Mouse (Mus musculus) urinary bladder, postnatal 36 days (tissue): ENCODE data around the gene Vmn1r211.
"Not testable (repeated sequence)": the region's sequence is repeated elsewhere in the genome, so short reads cannot be mapped to it uniquely, and the experiment has no call there.

Experiments used
- DNase-seq, 2 experiments: peaks; one replicate each; pipeline ENCODE4 v3.0.0; 2022; ENCODE audit warnings: low spot score in 2 of 2, mixed read lengths in 1 of 2

The Vmn1r211 gene

DNA sequence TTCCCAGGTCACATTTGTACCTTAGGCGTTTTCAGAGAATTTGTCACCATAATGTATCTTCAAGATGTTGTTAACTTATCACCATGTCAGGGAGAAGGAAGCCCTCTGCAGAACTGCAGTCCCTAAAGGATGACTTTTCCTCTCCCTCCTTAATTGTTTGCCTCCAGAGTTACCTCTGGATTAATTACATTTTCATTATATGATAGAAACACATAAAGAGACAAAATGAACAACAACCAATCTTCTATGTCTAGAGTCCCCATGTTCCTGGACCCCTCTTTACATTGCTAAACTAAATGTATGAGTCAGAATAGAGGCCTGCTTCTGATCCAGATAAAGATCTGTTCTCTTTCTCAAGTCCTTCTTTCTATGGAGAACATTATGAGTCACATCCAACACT lies at the start of gene Vmn1r211:
TSS of gene Vmn1r211 (minus strand) at position 101 of the 400 bp plus-strand sequence.
- DNase-seq = no peak

DNA sequence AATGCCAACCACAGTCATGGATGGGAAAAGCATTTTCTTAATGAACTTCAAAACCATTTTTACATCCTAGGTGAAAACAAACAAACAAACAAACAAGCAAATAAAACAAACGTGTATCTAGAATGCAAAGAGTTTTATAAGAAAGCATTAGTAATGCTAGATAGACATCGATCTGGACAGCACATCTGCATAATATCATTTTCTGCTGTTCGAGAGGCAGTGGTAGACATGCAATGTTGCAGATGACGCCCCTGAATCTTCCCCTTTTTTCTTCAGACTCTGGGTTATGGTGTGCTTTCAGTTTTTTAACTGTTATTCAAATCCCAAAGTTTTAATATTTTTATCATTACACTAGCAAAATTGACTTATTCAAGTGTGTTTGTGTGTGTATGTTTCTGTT lies 26.7 kb upstream of the Vmn1r211 start, which contains the start of gene Vmn1r212:
TSS of gene Vmn1r212 (minus strand) at position 101 of the 400 bp plus-strand sequence.
- DNase-seq = no peak

DNA sequence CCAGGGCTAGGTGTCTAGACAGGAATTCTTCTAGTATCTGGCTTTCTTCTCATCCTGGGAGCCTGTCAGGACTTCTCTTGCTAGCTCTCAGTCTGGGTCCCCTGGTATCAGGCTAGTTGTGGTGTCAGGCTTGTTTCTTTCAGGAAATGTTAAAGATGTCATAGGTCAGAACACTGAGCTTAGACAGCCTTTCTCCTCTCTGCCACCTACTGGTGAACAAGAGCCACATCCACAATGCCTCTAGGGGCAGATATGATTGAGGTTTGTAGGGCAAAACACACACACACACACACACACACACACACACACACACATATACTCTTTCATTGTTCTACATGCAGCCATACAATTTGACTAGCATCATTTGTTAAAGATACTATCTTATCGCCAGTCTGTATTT lies 21.9 kb upstream of the Vmn1r211 start:
- DNase-seq = no peak

DNA sequence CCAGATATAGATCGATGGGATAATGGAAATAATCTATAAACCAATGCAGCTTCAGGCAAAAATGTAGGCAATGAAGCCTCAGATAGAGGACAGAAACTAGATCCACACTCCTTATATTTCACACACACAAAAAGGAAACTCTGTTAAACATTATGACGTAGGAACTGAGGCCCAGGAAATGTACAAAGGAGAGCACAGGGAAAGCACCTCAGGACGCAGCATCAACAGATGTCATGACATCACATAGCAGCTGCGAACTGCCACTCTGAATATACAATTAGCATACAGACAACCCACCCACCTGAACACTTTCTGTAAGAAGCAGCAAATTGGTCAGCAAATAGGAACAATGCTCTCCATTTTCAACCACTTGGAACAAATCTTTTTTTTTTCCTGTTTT lies 2.6 kb downstream of the Vmn1r211 start:
- DNase-seq = no peak

DNA sequence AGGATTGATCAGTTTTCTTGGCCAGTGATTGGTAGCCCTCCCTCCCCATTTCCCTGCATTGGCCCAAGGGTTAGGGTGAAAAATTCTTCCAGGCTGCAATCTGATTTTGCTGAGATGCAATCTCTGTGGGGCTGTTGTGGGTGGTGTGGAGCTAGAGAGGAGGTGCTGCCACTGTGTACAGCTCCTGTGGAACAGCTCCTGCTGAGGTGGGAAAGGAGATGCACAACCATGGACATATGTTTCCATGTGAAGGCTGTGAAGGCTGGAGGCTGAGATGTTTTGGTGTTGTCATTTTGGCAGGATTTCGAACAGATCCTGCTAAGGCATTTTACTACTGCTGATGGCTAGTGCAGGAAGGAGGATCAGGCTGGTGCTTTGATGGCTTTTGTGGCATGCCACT lies 10.6 kb downstream of the Vmn1r211 start:
- DNase-seq = no peak

DNA sequence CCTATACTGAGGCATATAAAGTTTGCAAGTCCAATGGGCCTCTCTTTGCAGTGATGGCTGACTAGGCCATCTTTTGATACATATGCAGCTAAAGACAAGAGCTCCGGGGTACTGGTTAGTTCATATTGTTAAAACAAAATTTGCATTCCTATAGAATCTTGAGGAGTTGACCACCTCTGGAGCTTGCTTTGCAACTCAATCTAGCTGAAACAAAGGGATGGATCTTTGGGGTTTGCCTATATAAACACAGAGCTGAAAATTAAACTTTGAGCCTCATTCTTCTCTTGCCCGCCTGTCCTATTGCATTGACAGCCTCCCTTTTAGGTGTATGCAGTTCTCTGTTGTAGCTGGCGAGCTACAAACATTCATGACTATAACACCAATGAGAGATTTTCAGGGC lies 13.1 kb downstream of the Vmn1r211 start:
- not testable (repeated sequence) for DNase-seq

DNA sequence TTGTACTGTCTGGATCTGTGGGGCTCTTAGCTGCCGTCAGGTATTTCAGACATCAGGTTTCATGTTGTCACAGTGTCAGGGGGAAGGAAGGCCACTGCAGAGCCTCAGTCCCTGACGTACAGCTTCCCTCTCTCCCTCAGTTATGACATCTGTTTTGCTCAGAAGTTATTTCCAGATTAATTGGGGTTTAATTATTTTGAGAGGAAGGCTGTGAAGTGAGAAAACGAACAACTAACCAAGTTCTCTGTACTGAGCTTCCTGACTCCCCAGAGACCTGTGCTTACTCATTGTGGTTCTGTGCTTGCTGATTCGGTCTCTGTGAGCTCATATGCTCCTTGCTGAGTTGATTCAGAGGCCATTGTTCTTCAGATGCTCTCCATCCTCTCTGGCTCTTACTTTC lies 26.1 kb downstream of the Vmn1r211 start, which contains the start of gene Vmn1r210:
TSS of gene Vmn1r210 (minus strand) at position 101 of the 400 bp plus-strand sequence.
- no peak for DNase-seq

DNA sequence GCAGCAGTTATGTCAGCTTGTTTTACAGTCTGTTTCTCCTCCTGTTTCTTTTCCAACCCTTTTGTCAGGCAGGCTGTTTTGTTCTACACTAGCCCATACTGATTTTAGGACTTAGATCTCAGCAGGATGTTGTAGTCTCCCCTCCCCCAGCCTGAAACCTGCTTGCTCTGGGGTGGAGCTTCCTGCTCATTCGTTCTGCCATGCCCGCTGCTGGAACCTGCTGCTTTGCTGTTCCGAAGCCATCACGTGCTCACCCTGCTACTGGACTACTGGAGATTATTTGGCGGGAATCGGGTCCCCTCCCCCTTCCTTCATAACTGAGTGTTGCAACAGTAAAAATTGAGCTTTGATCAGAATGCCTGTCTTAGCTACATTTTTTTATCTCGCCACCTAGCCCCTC lies 28.0 kb downstream of the Vmn1r211 start:
- peak in 1 of 2 experiments; percentile 2 for DNase-seq

DNA sequence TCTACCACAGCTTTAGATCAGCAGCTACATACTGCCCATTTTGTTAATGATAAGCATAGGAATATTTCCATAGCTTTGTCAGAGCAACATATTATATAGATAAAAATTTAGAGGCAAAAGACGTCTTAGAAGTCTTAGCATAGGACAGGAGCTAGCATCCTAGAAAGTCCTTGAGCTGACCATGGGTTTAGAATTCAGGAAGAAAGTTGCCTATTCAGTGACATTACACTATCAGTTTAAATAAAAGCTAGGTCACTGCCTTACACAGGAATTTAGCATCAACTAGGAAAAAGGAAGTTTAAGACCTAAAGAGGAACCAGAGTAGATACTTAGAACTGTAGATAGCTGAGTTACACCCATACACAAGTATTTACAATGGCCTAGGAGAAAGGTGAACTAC lies 35.8 kb downstream of the Vmn1r211 start:
- DNase-seq = not testable (repeated sequence)

DNA sequence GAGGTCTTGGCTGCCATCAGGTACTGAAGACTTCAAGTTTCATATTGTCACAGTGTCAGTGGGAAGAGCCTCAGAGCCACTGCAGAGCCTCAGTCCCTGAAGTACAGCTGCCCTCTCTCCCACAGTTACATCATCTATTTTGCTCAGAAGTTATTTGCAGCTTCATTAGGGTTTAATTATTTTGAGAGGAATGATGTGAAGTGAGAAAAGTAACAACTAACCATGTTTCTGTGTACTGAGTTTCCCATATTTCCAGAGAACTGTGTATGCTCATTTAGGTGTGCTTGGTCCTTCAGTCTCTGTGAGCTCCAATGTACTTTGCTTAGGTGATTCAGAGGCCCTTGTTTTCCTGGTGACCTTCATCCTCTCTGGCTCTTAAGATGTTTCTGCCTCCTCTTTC lies 47.8 kb downstream of the Vmn1r211 start, which contains the start of gene Vmn1r209:
TSS of gene Vmn1r209 (minus strand) at position 101 of the 400 bp plus-strand sequence.
- not testable (repeated sequence) for DNase-seq
